Mouse (Mus musculus): ENCODE measurements around the gene Ncoa7. TPM values are rescaled to one million over a fixed set of nuclear protein-coding genes. Genes with fewer than 3 reads are reported as not detected.

The Ncoa7 gene
- polyA plus RNA-seq, 1 experiment, result 2.7 TPM

DNA sequence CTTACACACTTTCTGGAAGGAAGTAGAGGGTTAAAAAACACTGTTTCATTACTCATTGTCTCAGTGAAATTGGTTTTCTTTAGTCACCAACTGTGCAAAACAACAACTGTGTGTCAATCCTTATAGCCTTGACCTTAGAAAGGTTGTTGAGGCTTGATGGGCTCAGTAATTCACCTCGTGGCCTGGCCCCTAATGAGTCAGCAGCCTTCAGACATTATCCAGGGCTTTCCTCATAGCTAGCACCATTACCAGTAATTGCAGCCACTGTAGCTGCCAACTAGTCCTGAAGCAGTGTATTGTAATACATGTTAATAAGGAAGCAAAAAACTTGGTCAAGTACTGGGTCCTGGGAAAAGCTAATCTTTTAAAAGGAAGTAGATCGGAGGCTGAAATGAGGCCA lies 125.1 kb downstream of the Ncoa7 start:
- H3K36me3 ChIP-seq (ENCODE audit: control insufficient read depth, insufficient read depth), result no peaks in the 10 kb centered on the region
- H3K27me3 ChIP-seq (ENCODE audit: control insufficient read depth, insufficient read depth, insufficient read length), result no peaks in the 10 kb centered on the region
- no peak overlapping the region for H3K4me2 ChIP-seq (ENCODE audit: low read depth)
- TF ChIP-seq MAX (IDR thresholded peaks at IDR 0.05; ENCODE audit: low read depth) (no peak), POLR2A (IDR thresholded peaks at IDR 0.05; ENCODE audit: insufficient read length, low read depth) (no peak), SRF (IDR thresholded peaks at IDR 0.05; ENCODE audit: control insufficient read depth, insufficient read length, low read depth) (no peak), TCF12 (IDR thresholded peaks at IDR 0.05; ENCODE audit: insufficient read depth, poor library complexity, severe bottlenecking) (no peak), MYOD1 (IDR thresholded peaks at IDR 0.05; ENCODE audit: control insufficient read depth in 1 of 3, insufficient read length in 2 of 3, low read depth in 2 of 3) (no peak), POLR2AphosphoS2 (IDR thresholded peaks at IDR 0.05; ENCODE audit: insufficient read length, low read depth) (no peak), MYOG (IDR thresholded peaks at IDR 0.05; ENCODE audit: control insufficient read depth in 1 of 3, insufficient read depth in 1 of 3, insufficient read length in 2 of 3, low read depth in 2 of 3) (no peak), USF1 (IDR thresholded peaks at IDR 0.05; ENCODE audit: low read depth) (no peak), REST (IDR thresholded peaks at IDR 0.05; ENCODE audit: insufficient read depth, insufficient read length) (no peak), TCF3 (IDR thresholded peaks at IDR 0.05; ENCODE audit: insufficient read length, low read depth) (no peak)
- H3K4me3 ChIP-seq, result no peak overlapping the region
- H3ac ChIP-seq (ENCODE audit: control insufficient read depth, insufficient read length), result no peak overlapping the region
- H3K79me2 ChIP-seq (ENCODE audit: control insufficient read depth, insufficient read depth), result no peaks in the 10 kb centered on the region

- Histone ChIP-seq H3K36me3 (ENCODE audit: control insufficient read depth, insufficient read depth) (no peaks in the 10 kb centered on the region), H3K4me2 (ENCODE audit: low read depth) (no peak overlapping the region), H3ac (ENCODE audit: control insufficient read depth, insufficient read length) (no peak overlapping the region), H3K79me2 (ENCODE audit: control insufficient read depth, insufficient read depth) (no peaks in the 10 kb centered on the region), H3K4me3 (no peak overlapping the region), H3K27me3 (ENCODE audit: control insufficient read depth, insufficient read depth, insufficient read length) (no peaks in the 10 kb centered on the region)
- TF ChIP-seq E2F4 (IDR thresholded peaks at IDR 0.05; ENCODE audit: insufficient read depth) (no peak), REST (IDR thresholded peaks at IDR 0.05; ENCODE audit: insufficient read depth, insufficient read length) (no peak), MYOG (IDR thresholded peaks at IDR 0.05; ENCODE audit: control insufficient read depth in 1 of 3, insufficient read depth in 1 of 3, insufficient read length in 2 of 3, low read depth in 2 of 3) (no peak), CEBPB (IDR thresholded peaks at IDR 0.05; ENCODE audit: insufficient read depth, poor library complexity, severe bottlenecking) (no peak), MYOD1 (IDR thresholded peaks at IDR 0.05; ENCODE audit: control insufficient read depth in 1 of 3, insufficient read length in 2 of 3, low read depth in 2 of 3) (no peak), POLR2AphosphoS2 (IDR thresholded peaks at IDR 0.05; ENCODE audit: insufficient read length, low read depth) (no peak), SRF (IDR thresholded peaks at IDR 0.05; ENCODE audit: control insufficient read depth, insufficient read length, low read depth) (no peak), MAX (IDR thresholded peaks at IDR 0.05; ENCODE audit: low read depth) (no peak), POLR2A (IDR thresholded peaks at IDR 0.05; ENCODE audit: insufficient read length, low read depth) (no peak), TCF12 (IDR thresholded peaks at IDR 0.05; ENCODE audit: insufficient read depth, poor library complexity, severe bottlenecking) (no peak), USF1 (IDR thresholded peaks at IDR 0.05; ENCODE audit: low read depth) (no peak), TCF3 (IDR thresholded peaks at IDR 0.05; ENCODE audit: insufficient read length, low read depth) (no peak)
Observed at GRCm38 (mm10) chr10:30674825-30675224, 128.3 kb downstream of the Ncoa7 start.

DNA sequence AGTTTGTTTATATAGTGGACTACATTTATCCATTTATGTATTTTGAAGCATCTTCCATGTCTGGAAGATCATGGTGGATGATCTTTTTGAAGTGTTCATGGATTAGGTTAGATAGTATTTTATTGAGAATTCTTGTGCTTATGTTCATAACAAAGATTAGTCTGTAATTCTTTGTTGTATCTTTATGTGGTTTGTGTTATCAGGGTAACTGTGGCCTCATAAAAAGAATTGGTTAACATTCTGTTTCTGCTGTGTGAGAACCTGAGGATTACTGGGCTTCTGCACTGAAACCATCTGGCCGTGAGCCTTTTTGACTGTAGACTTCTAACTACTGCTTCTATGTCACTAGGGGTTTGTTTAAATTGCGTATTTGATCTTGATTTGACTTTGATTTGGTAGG lies 136.5 kb downstream of the Ncoa7 start:
- H3ac ChIP-seq (ENCODE audit: control insufficient read depth, insufficient read length), result no peak overlapping the region
- H3K4me2 ChIP-seq (ENCODE audit: low read depth), result no peak overlapping the region
- H3K36me3 ChIP-seq (ENCODE audit: control insufficient read depth, insufficient read depth), result peaks cover 6% of the 10 kb centered on the region
- H3K79me2 ChIP-seq (ENCODE audit: control insufficient read depth, insufficient read depth), result no peaks in the 10 kb centered on the region
- no peak for TF ChIP-seq MAX (IDR thresholded peaks at IDR 0.05; ENCODE audit: low read depth)
- TF ChIP-seq MYOD1 (IDR thresholded peaks at IDR 0.05; ENCODE audit: control insufficient read depth in 1 of 3, insufficient read length in 2 of 3, low read depth in 2 of 3), result no peak
- no peak for TF ChIP-seq SRF (IDR thresholded peaks at IDR 0.05; ENCODE audit: control insufficient read depth, insufficient read length, low read depth)
- no peak for TF ChIP-seq REST (IDR thresholded peaks at IDR 0.05; ENCODE audit: insufficient read depth, insufficient read length)
- no peak for TF ChIP-seq POLR2AphosphoS2 (IDR thresholded peaks at IDR 0.05; ENCODE audit: insufficient read length, low read depth)
- TF ChIP-seq USF1 (IDR thresholded peaks at IDR 0.05; ENCODE audit: low read depth), result no peak
- TF ChIP-seq MYOG (IDR thresholded peaks at IDR 0.05; ENCODE audit: control insufficient read depth in 1 of 3, insufficient read depth in 1 of 3, insufficient read length in 2 of 3, low read depth in 2 of 3), result no peak
- H3K4me3 ChIP-seq, result no peak overlapping the region
- H3K27me3 ChIP-seq (ENCODE audit: control insufficient read depth, insufficient read depth, insufficient read length), result no peaks in the 10 kb centered on the region

DNA sequence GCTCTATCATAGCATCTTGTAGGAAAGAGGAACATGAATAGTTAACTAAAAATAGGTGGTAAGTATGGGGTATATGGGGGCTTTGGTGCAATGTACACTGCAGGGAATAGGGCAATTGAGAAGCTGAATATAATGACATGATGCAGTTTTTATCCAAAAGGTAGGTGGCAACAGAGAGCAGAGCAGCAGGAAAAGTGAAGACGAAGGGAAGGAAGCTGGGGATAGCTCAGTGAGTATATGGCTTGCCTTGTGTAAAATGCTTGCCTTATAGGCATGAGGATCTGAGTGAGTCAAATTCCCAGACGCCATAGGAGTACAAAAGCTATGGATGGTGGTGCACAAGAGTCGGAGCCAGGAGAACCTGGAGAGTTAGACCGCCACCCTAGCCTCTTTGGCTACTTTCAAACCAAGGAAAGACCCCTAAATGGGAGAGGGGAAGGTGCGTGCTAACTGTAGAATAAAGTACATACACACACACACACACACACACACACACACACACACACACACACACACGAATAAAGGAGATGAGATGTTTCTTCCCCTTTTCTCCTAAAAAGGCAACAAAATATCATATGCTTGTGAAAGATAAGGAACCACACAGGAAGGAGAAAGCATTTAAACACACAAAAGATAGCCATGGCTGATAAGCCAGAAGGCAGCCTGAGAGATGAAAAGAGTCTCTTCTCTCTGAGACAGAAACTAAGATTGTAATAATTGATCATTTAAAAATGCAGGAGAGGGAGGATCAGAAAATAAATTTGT lies 142.4 kb downstream of the Ncoa7 start:
- no peaks in the 10 kb centered on the region for H3K79me2 ChIP-seq (ENCODE audit: control insufficient read depth, insufficient read depth)
- H3K4me2 ChIP-seq (ENCODE audit: low read depth), result no peak overlapping the region
- no peaks in the 10 kb centered on the region for H3K27me3 ChIP-seq (ENCODE audit: control insufficient read depth, insufficient read depth, insufficient read length)
- H3ac ChIP-seq (ENCODE audit: control insufficient read depth, insufficient read length), result no peak overlapping the region
- TF ChIP-seq POLR2AphosphoS2 (IDR thresholded peaks at IDR 0.05; ENCODE audit: insufficient read length, low read depth) (no peak), SRF (IDR thresholded peaks at IDR 0.05; ENCODE audit: control insufficient read depth, insufficient read length, low read depth) (no peak), MYOD1 (IDR thresholded peaks at IDR 0.05; ENCODE audit: control insufficient read depth in 1 of 3, insufficient read length in 2 of 3, low read depth in 2 of 3) (no peak), MYOG (IDR thresholded peaks at IDR 0.05; ENCODE audit: control insufficient read depth in 1 of 3, insufficient read depth in 1 of 3, insufficient read length in 2 of 3, low read depth in 2 of 3) (no peak), USF1 (IDR thresholded peaks at IDR 0.05; ENCODE audit: low read depth) (no peak), REST (IDR thresholded peaks at IDR 0.05; ENCODE audit: insufficient read depth, insufficient read length) (no peak), TCF3 (IDR thresholded peaks at IDR 0.05; ENCODE audit: insufficient read length, low read depth) (no peak), TCF12 (IDR thresholded peaks at IDR 0.05; ENCODE audit: insufficient read depth, poor library complexity, severe bottlenecking) (no peak), E2F4 (IDR thresholded peaks at IDR 0.05; ENCODE audit: insufficient read depth) (no peak), POLR2A (IDR thresholded peaks at IDR 0.05; ENCODE audit: insufficient read length, low read depth) (no peak)
- no peak overlapping the region for H3K4me3 ChIP-seq
- peaks cover 18% of the 10 kb centered on the region for H3K36me3 ChIP-seq (ENCODE audit: control insufficient read depth, insufficient read depth)

Data from myocyte (in vitro differentiated cells).